Comparison of ENCODE assay signal across 35 mouse cellular contexts in the genomic region with DNA sequence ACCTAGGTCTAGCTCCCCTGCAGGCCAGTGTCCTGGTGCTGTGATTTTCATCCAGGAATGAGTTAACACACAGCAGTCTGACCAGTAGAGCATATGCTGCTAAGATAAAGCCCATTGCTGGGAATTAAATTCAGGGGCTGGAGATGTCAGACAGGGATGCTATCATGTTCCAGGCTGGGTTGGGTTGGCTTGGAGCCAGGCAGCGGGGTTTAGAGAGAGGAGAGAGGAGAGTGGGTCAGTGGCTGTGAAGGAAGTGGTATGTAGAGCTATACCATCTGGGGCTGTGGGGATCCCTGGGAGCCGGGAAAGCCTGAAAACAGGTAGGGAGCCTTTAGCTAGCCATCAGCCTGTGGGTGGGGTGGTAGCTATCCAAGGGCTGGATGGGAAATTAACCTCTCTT. TPM values are rescaled to one million over a fixed set of nuclear protein-coding genes. Genes with fewer than 3 reads are reported as not detected.
DNase-seq lines count a peak whose midpoint lies in the region; ATAC-seq and TF ChIP-seq lines count a peak whose summit lies in the region.
"Had no signal": no experiment of that assay in that cellular context is flagged by ENCODE, and none has a peak within 500 bp of the region (broad histone marks: within the 10 kb centered on the region; RNA-seq: fewer than 3 reads in every experiment).

No protein-coding gene starts in this region.

- H3ac ChIP-seq in myocyte (ENCODE audit: control insufficient read depth, insufficient read length): no peak overlapping the region

- WGBS in intestine, embryonic 15.5 days: 49% methylated on average over 2 of the region's 2 CpGs
- WGBS in intestine, postnatal 0 days: 68% methylated on average over 2 of the region's 2 CpGs
- WGBS in liver, embryonic 12.5 days (ENCODE audit: insufficient replicate concordance): 59% methylated on average over 2 of the region's 2 CpGs

- H3K36me3 ChIP-seq in intestine, embryonic 15.5 days: peaks cover 10% of the 10 kb centered on the region; the same call in 1 of the 2 replicates
- H3K36me3 ChIP-seq in intestine, postnatal 0 days (ENCODE audit: control insufficient read depth, insufficient read depth): peaks cover 20% of the 10 kb centered on the region
- no peaks in the 10 kb centered on the region; the same call in 1 of the 2 replicates for H3K36me3 ChIP-seq in liver, embryonic 12.5 days
- H3K36me3 ChIP-seq in myocyte (ENCODE audit: control insufficient read depth, insufficient read depth): no peaks in the 10 kb centered on the region
- H3K36me3 ChIP-seq: liver, embryonic 15.5 days had no signal

- no peak overlapping the region for H3K4me2 ChIP-seq in intestine, embryonic 15.5 days (replicated peaks)
- no peak overlapping the region for H3K4me2 ChIP-seq in intestine, postnatal 0 days (replicated peaks; ENCODE audit: low read depth)
- H3K4me2 ChIP-seq in liver, embryonic 12.5 days: no peak overlapping the region
- H3K4me2 ChIP-seq in myocyte (ENCODE audit: low read depth): peak overlapping the region; percentile 7
- H3K4me2 ChIP-seq: embryonic facial prominence, embryonic 12.5 days; forebrain, embryonic 15.5 days; hindbrain, embryonic 13.5 days; limb, embryonic 15.5 days; liver, embryonic 15.5 days; neural tube, embryonic 13.5 days had no signal

- no peaks in the 10 kb centered on the region for H3K27me3 ChIP-seq in intestine, embryonic 15.5 days (replicated peaks)
- no peaks in the 10 kb centered on the region for H3K27me3 ChIP-seq in intestine, postnatal 0 days (replicated peaks; ENCODE audit: control insufficient read depth, insufficient read depth, low read length)
- no peaks in the 10 kb centered on the region for H3K27me3 ChIP-seq in liver, embryonic 12.5 days (replicated peaks)
- no peaks in the 10 kb centered on the region for H3K27me3 ChIP-seq in myocyte (ENCODE audit: control insufficient read depth, insufficient read depth, insufficient read length)
- H3K27me3 ChIP-seq: embryonic facial prominence, embryonic 12.5 days; forebrain, embryonic 15.5 days; hindbrain, embryonic 13.5 days; limb, embryonic 15.5 days; liver, embryonic 15.5 days; neural tube, embryonic 13.5 days had no signal

- H3K9me3 ChIP-seq in intestine, embryonic 15.5 days: no peaks in the 10 kb centered on the region
- H3K9me3 ChIP-seq in intestine, postnatal 0 days (ENCODE audit: control insufficient read depth): no peaks in the 10 kb centered on the region
- no peaks in the 10 kb centered on the region for H3K9me3 ChIP-seq in liver, embryonic 12.5 days (replicated peaks)
- H3K9me3 ChIP-seq: embryonic facial prominence, embryonic 12.5 days; forebrain, embryonic 10.5 days; forebrain, embryonic 15.5 days; heart, embryonic 10.5 days; hindbrain, embryonic 13.5 days; limb, embryonic 15.5 days; liver, embryonic 15.5 days; midbrain, embryonic 10.5 days; neural tube, embryonic 13.5 days had no signal

- H3K4me3 ChIP-seq in intestine, embryonic 15.5 days (replicated peaks): no peak overlapping the region
- no peak overlapping the region for H3K4me3 ChIP-seq in intestine, postnatal 0 days (ENCODE audit: low read depth, low read length)
- H3K4me3 ChIP-seq in liver, embryonic 12.5 days: no peak overlapping the region
- no peak overlapping the region for H3K4me3 ChIP-seq in myocyte
- H3K4me3 ChIP-seq: embryonic facial prominence, embryonic 12.5 days; forebrain, embryonic 10.5 days; forebrain, embryonic 15.5 days; heart, embryonic 10.5 days; hindbrain, embryonic 13.5 days; left cerebral cortex, adult 2 months; limb, embryonic 15.5 days; liver, embryonic 15.5 days; midbrain, embryonic 10.5 days; neural tube, embryonic 13.5 days had no signal

- TF ChIP-seq CTCF in intestine, postnatal 0 days (IDR thresholded peaks at IDR 0.05; ENCODE audit: low read depth): no peak

- TF ChIP-seq POLR2A in myocyte (IDR thresholded peaks at IDR 0.05; ENCODE audit: insufficient read length, low read depth): no peak

- peak; percentile 42 for DNase-seq in liver
- DNase-seq in ovary, postnatal 36 days (ENCODE audit: low spot score): peak; percentile 7
- no peak for DNase-seq in ovary, adult 18-20 months (ENCODE audit: low spot score)
- DNase-seq: adrenal gland, adult 8-10 months; B cell, adult 2 months; cerebellum, adult 8-10 months; cerebellum, postnatal 25 days; gastrocnemius, postnatal 25 days; heart, adult 11 months; heart, postnatal 4 days; kidney, adult 11 months; kidney, postnatal 10 days; right cerebral cortex, postnatal 4 days; thymus, adult 2 months; thymus, postnatal 36 days had no signal

- no peak overlapping the region for H3K27ac ChIP-seq in intestine, embryonic 15.5 days
- H3K27ac ChIP-seq in intestine, postnatal 0 days (ENCODE audit: low read depth, low read length): no peak overlapping the region
- H3K27ac ChIP-seq in liver, embryonic 12.5 days: no peak overlapping the region
- H3K27ac ChIP-seq: embryonic facial prominence, embryonic 12.5 days; forebrain, embryonic 10.5 days; forebrain, embryonic 15.5 days; hindbrain, embryonic 13.5 days; left cerebral cortex, adult 2 months; limb, embryonic 15.5 days; liver, embryonic 15.5 days; midbrain, embryonic 10.5 days; neural tube, embryonic 13.5 days had no signal

- no peaks in the 10 kb centered on the region for H3K4me1 ChIP-seq in intestine, embryonic 15.5 days (replicated peaks)
- no peaks in the 10 kb centered on the region for H3K4me1 ChIP-seq in intestine, postnatal 0 days (replicated peaks; ENCODE audit: control insufficient read depth, insufficient read depth, low read length)
- H3K4me1 ChIP-seq in liver, embryonic 12.5 days: peaks cover 9% of the 10 kb centered on the region; the same call in 1 of the 2 replicates
- H3K4me1 ChIP-seq: embryonic facial prominence, embryonic 12.5 days; forebrain, embryonic 10.5 days; forebrain, embryonic 15.5 days; hindbrain, embryonic 13.5 days; limb, embryonic 15.5 days; liver, embryonic 15.5 days; midbrain, embryonic 10.5 days; neural tube, embryonic 13.5 days had no signal

- no peak for ATAC-seq in intestine, embryonic 15.5 days
- no peak for ATAC-seq in intestine, postnatal 0 days
- ATAC-seq in liver, embryonic 12.5 days: no peak
- ATAC-seq: activated CD4-positive, CD25-positive, alpha-beta regulatory T cell, adult 4 months; forebrain, embryonic 15.5 days; lung, postnatal 0 days; midbrain, embryonic 16.5 days had no signal

- peak overlapping the region; percentile 6; the same call in 1 of the 2 replicates for H3K9ac ChIP-seq in intestine, embryonic 15.5 days
- H3K9ac ChIP-seq in intestine, postnatal 0 days (ENCODE audit: low read depth, low read length): no peak overlapping the region
- H3K9ac ChIP-seq in liver, embryonic 12.5 days: no peak overlapping the region
- H3K9ac ChIP-seq: embryonic facial prominence, embryonic 12.5 days; forebrain, embryonic 15.5 days; hindbrain, embryonic 13.5 days; limb, embryonic 15.5 days; liver, embryonic 15.5 days; neural tube, embryonic 13.5 days had no signal

- no peaks in the 10 kb centered on the region for H3K79me2 ChIP-seq in myocyte (ENCODE audit: control insufficient read depth, insufficient read depth)

TF ChIP-seq in myocyte, 11 proteins besides CTCF, POLR2A, EP300 and RAD21:
- TF ChIP-seq CEBPB (IDR thresholded peaks at IDR 0.05; ENCODE audit: insufficient read depth, poor library complexity, severe bottlenecking) (no peak), USF1 (IDR thresholded peaks at IDR 0.05; ENCODE audit: low read depth) (no peak), TCF3 (IDR thresholded peaks at IDR 0.05; ENCODE audit: insufficient read length, low read depth) (no peak), TCF12 (IDR thresholded peaks at IDR 0.05; ENCODE audit: insufficient read depth, poor library complexity, severe bottlenecking) (no peak), E2F4 (IDR thresholded peaks at IDR 0.05; ENCODE audit: insufficient read depth) (no peak), POLR2AphosphoS2 (IDR thresholded peaks at IDR 0.05; ENCODE audit: insufficient read length, low read depth) (no peak), SRF (IDR thresholded peaks at IDR 0.05; ENCODE audit: control insufficient read depth, insufficient read length, low read depth) (no peak), MYOD1 (IDR thresholded peaks at IDR 0.05; ENCODE audit: control insufficient read depth in 1 of 3, insufficient read length in 2 of 3, low read depth in 2 of 3) (no peak), MYOG (IDR thresholded peaks at IDR 0.05; ENCODE audit: control insufficient read depth in 1 of 3, insufficient read depth in 1 of 3, insufficient read length in 2 of 3, low read depth in 2 of 3) (no peak), REST (IDR thresholded peaks at IDR 0.05; ENCODE audit: insufficient read depth, insufficient read length) (no peak), MAX (IDR thresholded peaks at IDR 0.05; ENCODE audit: low read depth) (no peak)

RNA-seq across cellular contexts. Expression of gene Atp6v0e2, which starts 6.6 kb away (rescaled TPM):
- polyA plus RNA-seq in intestine, embryonic 15.5 days (2015; fragmentation: Nextera tagmentation; extraction: Ambion mirVana): 23.3 and 25.0 TPM in 2 replicates
- polyA plus RNA-seq in intestine, postnatal 0 days (2015; fragmentation: Nextera tagmentation; extraction: Ambion mirVana): 23.7 and 23.8 TPM in 2 replicates
- polyA plus RNA-seq in liver, embryonic 12.5 days (2016; fragmentation: Nextera tagmentation; extraction: Ambion mirVana): 1.8 and 2.3 TPM in 2 replicates
- polyA plus RNA-seq in myocyte (2012; fragmentation: generic; extraction: Trizol): 5.1 TPM
- polyA plus RNA-seq: activated CD4-positive, CD25-positive, alpha-beta regulatory T cell, adult 4 months had no signal

RNA-seq across cellular contexts. Expression of gene Lrrc61, which starts 23.7 kb away (rescaled TPM):
- polyA plus RNA-seq in intestine, embryonic 15.5 days (2015; fragmentation: Nextera tagmentation; extraction: Ambion mirVana): 8.1 and 9.5 TPM in 2 replicates
- 7.6 and 9.5 TPM in 2 replicates for polyA plus RNA-seq in intestine, postnatal 0 days (2015; fragmentation: Nextera tagmentation; extraction: Ambion mirVana)
- polyA plus RNA-seq in liver, embryonic 12.5 days (2016; fragmentation: Nextera tagmentation; extraction: Ambion mirVana): 1.6 and 3.1 TPM in 2 replicates
- polyA plus RNA-seq in myocyte (2012; fragmentation: generic; extraction: Trizol): 10.0 TPM

RNA-seq across cellular contexts. Expression of gene Rarres2, which starts 41.7 kb away (rescaled TPM):
- polyA plus RNA-seq in intestine, embryonic 15.5 days (2015; fragmentation: Nextera tagmentation; extraction: Ambion mirVana): 87.2 and 87.9 TPM in 2 replicates
- 154 and 162 TPM in 2 replicates for polyA plus RNA-seq in intestine, postnatal 0 days (2015; fragmentation: Nextera tagmentation; extraction: Ambion mirVana)
- polyA plus RNA-seq in liver, embryonic 12.5 days (2016; fragmentation: Nextera tagmentation; extraction: Ambion mirVana): 6.1 and 6.8 TPM in 2 replicates
- 0.17 TPM for polyA plus RNA-seq in myocyte (2012; fragmentation: generic; extraction: Trizol)

RNA-seq across cellular contexts. Expression of gene Gm45021, which starts 58.5 kb away (rescaled TPM):
- polyA plus RNA-seq in intestine, embryonic 15.5 days (2015; fragmentation: Nextera tagmentation; extraction: Ambion mirVana): not detected in 2 replicates
- not detected in 2 replicates for polyA plus RNA-seq in intestine, postnatal 0 days (2015; fragmentation: Nextera tagmentation; extraction: Ambion mirVana)
- polyA plus RNA-seq in liver, embryonic 12.5 days (2016; fragmentation: Nextera tagmentation; extraction: Ambion mirVana): 0.44 TPM in 1 of 2 replicates, not detected in the other
- not detected for polyA plus RNA-seq in myocyte (2012; fragmentation: generic; extraction: Trizol)
- polyA plus RNA-seq: activated CD4-positive, CD25-positive, alpha-beta regulatory T cell, adult 4 months; embryonic facial prominence, embryonic 12.5 days; forebrain, embryonic 10.5 days; forebrain, embryonic 15.5 days; frontal cortex, adult 2 months; heart, embryonic 10.5 days; heart, embryonic 16.5 days; limb, embryonic 15.5 days; liver, embryonic 15.5 days; lung, postnatal 0 days; midbrain, embryonic 10.5 days; midbrain, embryonic 16.5 days; neural tube, embryonic 13.5 days; spleen, adult 2 months; thymus, adult 2 months had no signal

Comparison
In these comparisons a context has a peak if more than half of its experiments do, and no peak if none do; other contexts are left out.
1. RNA of gene Rarres2, which starts 41.7 kb away (polyA plus RNA-seq): 154 to 162 TPM in intestine, postnatal 0 days and 87.2 to 87.9 TPM in intestine, embryonic 15.5 days; 6.1 to 6.8 TPM in liver, embryonic 12.5 days and 0.17 TPM in myocyte (single experiment); every median in the first group is over 10 times any median in the second.